Mouse (Mus musculus): ENCODE results near the gene Ttc30a1. TPM values are rescaled to one million over a fixed set of nuclear protein-coding genes. Genes with fewer than 3 reads are reported as not detected.

Gene Ttc30a1
- total RNA-seq, 2 experiments from 2014 or later = 3.7 to 4.3 TPM

GRCm38 (mm10) chr2:75936685-75937084, 45.1 kb downstream of the Ttc30a1 start:
- peak; percentile 54; the same call in 1 of the 2 replicates for ATAC-seq (replicated peaks; ENCODE audit: poor library complexity)

GRCm38 (mm10) chr2:75933541-75933940, 48.2 kb downstream of the Ttc30a1 start:
- no peak for ATAC-seq (replicated peaks; ENCODE audit: poor library complexity)

GRCm38 (mm10) chr2:75930941-75931340, 50.8 kb downstream of the Ttc30a1 start:
- ATAC-seq (replicated peaks; ENCODE audit: poor library complexity) = no peak

GRCm38 (mm10) chr2:75929786-75930444, 51.9 kb downstream of the Ttc30a1 start:
- no peak for ATAC-seq (replicated peaks; ENCODE audit: poor library complexity)

GRCm38 (mm10) chr2:75929141-75929540, 52.6 kb downstream of the Ttc30a1 start:
- no peak for ATAC-seq (replicated peaks; ENCODE audit: poor library complexity)

Other genes with a start within 250 kb of the Ttc30a1 start
- gene Agps, start 149.8 kb downstream of the Ttc30a1 start, total RNA-seq (2015) = 218 and 225 TPM in 2 replicates
- gene Agps, start 149.8 kb downstream of the Ttc30a1 start, total RNA-seq (2017) = 188 and 201 TPM in 2 replicates
- 2.1 and 3.2 TPM in 2 replicates for gene Ttc30b, start 43.4 kb downstream of the Ttc30a1 start, total RNA-seq (2015)
- gene Ttc30b, start 43.4 kb downstream of the Ttc30a1 start, total RNA-seq (2017) = 1.7 and 2.3 TPM in 2 replicates
- gene Ttc30a2, start 3.8 kb downstream of the Ttc30a1 start, total RNA-seq (2015) = not detected in 2 replicates
- 0.10 TPM in 1 of 2 replicates, not detected in the other for gene Ttc30a2, start 3.8 kb downstream of the Ttc30a1 start, total RNA-seq (2017)